Mouse (Mus musculus) cortical plate, adult 2 months (tissue): ENCODE measurements at regions not wholly inside any gene's neighbourhood (a gene's known extent, or its start where the extent isn't known, plus 50 kb on each side); places are given as distances from the start of the nearest gene placed in this dataset.

ENCODE experiments used
- H3K27ac ChIP-seq: fragments of 200-500 bp; 2 replicates; pipeline ENCODE4 v1.5.1; 2012; ENCODE audit warnings: low read length, control low read depth, inconsistent platforms; ENCODE audit not compliant: insufficient read depth
- H3K4me1 ChIP-seq: fragments of 200-500 bp; 2 replicates; pipeline ENCODE4 v1.6.1; 2011; ENCODE audit warnings: low read length; ENCODE audit not compliant: control insufficient read depth, insufficient read depth
- H3K4me3 ChIP-seq: fragments of 200-500 bp; 2 replicates; pipeline ENCODE4 v1.5.1; 2011; ENCODE audit warnings: mild to moderate bottlenecking, low read length, control low read depth; ENCODE audit not compliant: insufficient read depth
- CTCF ChIP-seq: fragments of 200-500 bp; IDR thresholded peaks from 2 replicates; pipeline ENCODE4 v1.5.1; 2011; ENCODE audit warnings: mild to moderate bottlenecking, control low read depth, low read length; ENCODE audit not compliant: insufficient read depth; ENCODE audit errors: extremely low read depth
- POLR2A ChIP-seq: fragments of 200-500 bp; IDR thresholded peaks from 2 replicates; pipeline ENCODE4 v1.6.1; 2011; ENCODE audit warnings: mild to moderate bottlenecking, low read length, control low read depth; ENCODE audit not compliant: insufficient read depth; ENCODE audit errors: extremely low read depth

- H3K4me1 ChIP-seq: no peaks in the 10 kb centered on the region; the same call in 1 of the 2 replicates
- no peak overlapping the region for H3K4me3 ChIP-seq
- no peak overlapping the region for H3K27ac ChIP-seq
- TF ChIP-seq CTCF (no peak), POLR2A (no peak)
These were observed 73.5 kb upstream of the Tmem178 start for GRCm38 (mm10) chr17:80870965-80871364.

- Histone ChIP-seq H3K4me1 (no peaks in the 10 kb centered on the region; the same call in 1 of the 2 replicates), H3K27ac (no peak overlapping the region), H3K4me3 (no peak overlapping the region)
- TF ChIP-seq POLR2A (no peak), CTCF (no peak)
These were observed 82.1 kb upstream of the Tmem178 start for GRCm38 (mm10) chr17:80862338-80862737.

- Histone ChIP-seq H3K4me1 (peaks cover 4% of the 10 kb centered on the region), H3K27ac (no peak overlapping the region), H3K4me3 (peak overlapping the region; percentile 53)
- TF ChIP-seq CTCF: peak; percentile 20; the same call in 1 of the 2 replicates
- peak; percentile 29; the same call in 1 of the 2 replicates for TF ChIP-seq POLR2A
These were observed 97.2 kb upstream of the Tmem178 start for GRCm38 (mm10) chr17:80846996-80847810.

GRCm38 (mm10) chr17:80845349-80845748, 99.1 kb upstream of the Tmem178 start:
- Histone ChIP-seq H3K4me1 (peaks cover 8% of the 10 kb centered on the region), H3K27ac (no peak overlapping the region), H3K4me3 (no peak overlapping the region)
- TF ChIP-seq CTCF: no peak
- no peak for TF ChIP-seq POLR2A

- no peak for TF ChIP-seq CTCF
- TF ChIP-seq POLR2A: no peak
- peak overlapping the region; percentile 9; the same call in 1 of the 2 replicates for H3K27ac ChIP-seq
- no peak overlapping the region for H3K4me3 ChIP-seq
- peaks cover 8% of the 10 kb centered on the region for H3K4me1 ChIP-seq
These were observed 102.5 kb upstream of the Tmem178 start for GRCm38 (mm10) chr17:80841903-80842302.

GRCm38 (mm10) chr17:80840896-80841295, 103.5 kb upstream of the Tmem178 start:
- Histone ChIP-seq H3K4me3 (no peak overlapping the region), H3K4me1 (peaks cover 8% of the 10 kb centered on the region), H3K27ac (peak overlapping the region; percentile 59; the same call in 1 of the 2 replicates)
- no peak for TF ChIP-seq POLR2A
- no peak for TF ChIP-seq CTCF

GRCm38 (mm10) chr17:80840452-80840851, 104.0 kb upstream of the Tmem178 start:
- no peak overlapping the region for H3K4me3 ChIP-seq
- no peak for TF ChIP-seq POLR2A
- H3K27ac ChIP-seq: no peak overlapping the region
- H3K4me1 ChIP-seq: peaks cover 8% of the 10 kb centered on the region

- TF ChIP-seq CTCF (no peak), POLR2A (no peak)
- no peak overlapping the region for H3K27ac ChIP-seq
- H3K4me1 ChIP-seq: peaks cover 2% of the 10 kb centered on the region
- H3K4me3 ChIP-seq: no peak overlapping the region
These were observed 106.4 kb upstream of the Map4k3 start for GRCm38 (mm10) chr17:80834701-80835100.

GRCm38 (mm10) chr17:80834176-80834517, 105.9 kb upstream of the Map4k3 start:
- Histone ChIP-seq H3K4me3 (no peak overlapping the region), H3K4me1 (peaks cover 2% of the 10 kb centered on the region), H3K27ac (no peak overlapping the region)
- TF ChIP-seq CTCF: no peak

- TF ChIP-seq POLR2A (no peak), CTCF (no peak)
These were observed 105.3 kb upstream of the Map4k3 start for GRCm38 (mm10) chr17:80833355-80834175.

More at GRCm38 (mm10) chr17:80833355-80834175, 105.3 kb upstream of the Map4k3 start:
- Histone ChIP-seq H3K4me3 (no peak overlapping the region), H3K27ac (no peak overlapping the region), H3K4me1 (peaks cover 2% of the 10 kb centered on the region)
